10 mouse cellular contexts compared by ENCODE assay signal in genomic region chr11:68787222-68787621, GRCm38 (mm10).
"Had no signal": no experiment of that assay in that cellular context is flagged by ENCODE, and none has a peak within 500 bp of the region (broad histone marks: within the 10 kb centered on the region; RNA-seq: fewer than 3 reads in every experiment).

No protein-coding gene starts in this region.

- DNase-seq: kidney, postnatal 4 days; lung, adult 2 months; lung, postnatal 36 days; right cerebral cortex, postnatal 14 days; thymus, postnatal 4 days had no signal

- H3K4me3 ChIP-seq: layer of hippocampus, adult 2 months; limb, embryonic 10.5 days; liver, embryonic 15.5 days; midbrain, embryonic 13.5 days had no signal

- H3K27ac ChIP-seq: layer of hippocampus, adult 2 months; limb, embryonic 10.5 days; liver, embryonic 15.5 days; midbrain, embryonic 13.5 days; stomach, postnatal 0 days had no signal

- H3K27me3 ChIP-seq: liver, embryonic 15.5 days; midbrain, embryonic 13.5 days had no signal

- H3K4me1 ChIP-seq: limb, embryonic 10.5 days; liver, embryonic 15.5 days; midbrain, embryonic 13.5 days had no signal
